Mouse (Mus musculus) MEL (cell line): ENCODE results near the gene Ngb. TPM values are rescaled to one million over a fixed set of nuclear protein-coding genes. Genes with fewer than 3 reads are reported as not detected.

Experiments
- DNase-seq: peaks from one replicate; pipeline ENCODE4 v3.0.0; 2011; ENCODE audit warnings: low read depth, low spot score
- H3K27ac ChIP-seq: 2 replicates; pipeline ENCODE4 v1.5.1; 2012; ENCODE audit warnings: low read depth, mild to moderate bottlenecking, control low read depth, low read length, moderate library complexity; ENCODE audit not compliant: control insufficient read depth
- H3K27me3 ChIP-seq, 2 experiments: fragments of 150-350 bp in 1 of 2; sonication (generic) in 1 of 2; 2 replicates each; pipeline ENCODE4 v1.6.1; 2012; ENCODE audit warnings: low read length in 2 of 2, mild to moderate bottlenecking in 2 of 2, improper control_type of control experiment in 1 of 2, moderate library complexity in 1 of 2; ENCODE audit not compliant: insufficient read depth in 2 of 2, control insufficient read depth in 1 of 2
- H3K36me3 ChIP-seq, 2 experiments: 2 replicates each; pipeline ENCODE4 v1.6.1; 2012 to 2014; ENCODE audit warnings: low read length in 2 of 2, improper control_type of control experiment in 1 of 2, inconsistent platforms in 1 of 2, mild to moderate bottlenecking in 1 of 2; ENCODE audit not compliant: insufficient read depth in 2 of 2, control insufficient read depth in 1 of 2
- H3K4me1 ChIP-seq, 2 experiments: fragments of 150-350 bp in 1 of 2; sonication (generic) in 1 of 2; 2 replicates each; pipeline ENCODE4 v1.6.1; 2012; ENCODE audit warnings: low read length in 2 of 2, improper control_type of control experiment in 1 of 2, mild to moderate bottlenecking in 1 of 2; ENCODE audit not compliant: insufficient read depth in 2 of 2, control insufficient read depth in 1 of 2
- H3K4me3 ChIP-seq, 2 experiments: fragments of 150-350 bp in 1 of 2; sonication (generic) in 1 of 2; 2 replicates each; pipeline ENCODE4 v1.5.1; 2012; ENCODE audit warnings: low read depth in 2 of 2, low read length in 2 of 2, mild to moderate bottlenecking in 2 of 2, moderate library complexity in 2 of 2, control low read depth in 1 of 2, improper control_type of control experiment in 1 of 2; ENCODE audit not compliant: control insufficient read depth in 1 of 2, insufficient read depth in 1 of 2
- H3K79me2 ChIP-seq: 2 replicates; pipeline ENCODE4 v1.6.1; 2012; ENCODE audit warnings: mild to moderate bottlenecking, low read length, moderate library complexity; ENCODE audit not compliant: control insufficient read depth, poor library complexity, insufficient read depth
- H3K9ac ChIP-seq: 2 replicates; pipeline ENCODE4 v1.6.1; 2012; ENCODE audit warnings: low read depth, mild to moderate bottlenecking, control low read depth, low read length, moderate library complexity; ENCODE audit not compliant: control insufficient read depth, poor library complexity, severe bottlenecking
- H3K9me3 ChIP-seq: fragments of 150-350 bp; sonication (generic); replicated peaks from 2 replicates; pipeline ENCODE4 v1.6.1; 2012; ENCODE audit warnings: mild to moderate bottlenecking, low read length, improper control_type of control experiment, moderate library complexity; ENCODE audit not compliant: insufficient read depth
- BHLHE40 ChIP-seq: IDR thresholded peaks from 2 replicates; pipeline ENCODE4 v1.6.1; 2012; ENCODE audit warnings: low read depth, mild to moderate bottlenecking, inconsistent platforms, low read length, improper control_type of control experiment, borderline replicate concordance
- CHD2 ChIP-seq: IDR thresholded peaks from 2 replicates; pipeline ENCODE4 v1.6.1; 2011; ENCODE audit warnings: low read length, improper control_type of control experiment
- CTCF ChIP-seq, 3 experiments: IDR thresholded peaks in 2 of 3; conservative IDR thresholded peaks in 1 of 3; 2 replicates each; pipeline ENCODE4 v1.5.1; 2011 to 2012; ENCODE audit warnings: low read length in 3 of 3, low read depth in 2 of 3, mild to moderate bottlenecking in 2 of 3, improper control_type of control experiment in 1 of 3, inconsistent platforms in 1 of 3, mixed read lengths in 1 of 3, moderate library complexity in 1 of 3; ENCODE audit not compliant: control insufficient read depth in 1 of 3, insufficient read depth in 1 of 3, poor library complexity in 1 of 3, severe bottlenecking in 1 of 3
- E2F4 ChIP-seq: IDR thresholded peaks from 2 replicates; pipeline ENCODE4 v1.6.1; 2011; ENCODE audit warnings: low read depth, low read length, improper control_type of control experiment, borderline replicate concordance
- ELF1 ChIP-seq: IDR thresholded peaks from 2 replicates; pipeline ENCODE4 v1.6.1; 2014; ENCODE audit warnings: low read depth, mild to moderate bottlenecking, inconsistent platforms, low read length, improper control_type of control experiment, moderate library complexity
- ETS1 ChIP-seq: IDR thresholded peaks from 2 replicates; pipeline ENCODE4 v1.6.1; 2012; ENCODE audit warnings: low read depth, mild to moderate bottlenecking, inconsistent platforms, low read length, improper control_type of control experiment, moderate library complexity
- GATA1 ChIP-seq: IDR thresholded peaks from 2 replicates; pipeline ENCODE4 v1.6.1; 2011; ENCODE audit warnings: low read depth, low read length, improper control_type of control experiment
- MAFK ChIP-seq: IDR thresholded peaks from 2 replicates; pipeline ENCODE4 v1.6.1; 2011; ENCODE audit warnings: low read depth, mild to moderate bottlenecking, low read length, improper control_type of control experiment, borderline replicate concordance
- MXI1 ChIP-seq: IDR thresholded peaks from 2 replicates; pipeline ENCODE4 v1.6.1; 2011; ENCODE audit warnings: mild to moderate bottlenecking, low read depth, low read length, improper control_type of control experiment
- MYB ChIP-seq: IDR thresholded peaks from 2 replicates; pipeline ENCODE4 v1.6.1; 2011; ENCODE audit warnings: mild to moderate bottlenecking, low read depth, low read length, improper control_type of control experiment
- NRF1 ChIP-seq: IDR thresholded peaks from 2 replicates; pipeline ENCODE4 v1.6.1; 2014; ENCODE audit warnings: low read depth, mild to moderate bottlenecking, inconsistent platforms, low read length, improper control_type of control experiment, moderate library complexity; ENCODE audit not compliant: poor library complexity, insufficient read depth, severe bottlenecking
- POLR2A ChIP-seq, 2 experiments: IDR thresholded peaks; 2 replicates each; pipeline ENCODE4 v1.6.1; 2011 to 2012; ENCODE audit warnings: low read length in 2 of 2, mild to moderate bottlenecking in 2 of 2, control low read depth in 1 of 2, improper control_type of control experiment in 1 of 2, low read depth in 1 of 2, moderate library complexity in 1 of 2; ENCODE audit not compliant: control insufficient read depth in 1 of 2, insufficient read depth in 1 of 2, poor library complexity in 1 of 2
- POLR2AphosphoS5 ChIP-seq: IDR thresholded peaks from 2 replicates; pipeline ENCODE4 v1.6.1; 2012; ENCODE audit warnings: low read depth, borderline replicate concordance, mild to moderate bottlenecking, inconsistent platforms, low read length, moderate library complexity, mixed read lengths
- RAD21 ChIP-seq: IDR thresholded peaks from 2 replicates; pipeline ENCODE4 v1.6.1; 2011; ENCODE audit warnings: mild to moderate bottlenecking, low read depth, low read length, improper control_type of control experiment
- RCOR1 ChIP-seq: IDR thresholded peaks from 2 replicates; pipeline ENCODE4 v1.6.1; 2012; ENCODE audit warnings: low read depth, mild to moderate bottlenecking, inconsistent platforms, low read length, improper control_type of control experiment
- SMC3 ChIP-seq: IDR thresholded peaks from 2 replicates; pipeline ENCODE4 v1.6.1; 2011; ENCODE audit warnings: low read depth, low read length, improper control_type of control experiment
- TAL1 ChIP-seq: IDR thresholded peaks from 2 replicates; pipeline ENCODE4 v1.6.1; 2012; ENCODE audit warnings: mild to moderate bottlenecking, inconsistent platforms, low read length, moderate library complexity, mixed read lengths
- TCF12 ChIP-seq: IDR thresholded peaks from 2 replicates; pipeline ENCODE4 v1.6.1; 2014; ENCODE audit warnings: low read depth, mild to moderate bottlenecking, inconsistent platforms, low read length, improper control_type of control experiment, moderate library complexity
- USF2 ChIP-seq, 2 experiments: IDR thresholded peaks; 2 replicates each; pipeline ENCODE4 v1.6.1; 2011 to 2012; ENCODE audit warnings: improper control_type of control experiment in 2 of 2, low read length in 2 of 2, borderline replicate concordance in 1 of 2, inconsistent platforms in 1 of 2, low read depth in 1 of 2, mild to moderate bottlenecking in 1 of 2; ENCODE audit not compliant: insufficient read depth in 1 of 2
- ZC3H11A ChIP-seq: IDR thresholded peaks from 2 replicates; pipeline ENCODE4 v1.6.1; 2012; ENCODE audit warnings: low read depth, mild to moderate bottlenecking, inconsistent platforms, low read length, improper control_type of control experiment
- ZMIZ1 ChIP-seq: IDR thresholded peaks from 2 replicates; pipeline ENCODE4 v1.6.1; 2012; ENCODE audit warnings: low read depth, mild to moderate bottlenecking, inconsistent platforms, low read length, improper control_type of control experiment, moderate library complexity
- polyA plus RNA-seq, 2 experiments: library from polyadenylated mRNA; stranded (reverse) in 1 of 2; unstranded in 1 of 2; fragments of >175 nt in 1 of 2; fragments of >200 nt in 1 of 2; gene quantifications; 2 replicates each; pipeline versions ENCODE4 v1.2.1 to v1.2.4; 2012; ENCODE audit warnings: low replicate concordance in 2 of 2, low read depth in 1 of 2; ENCODE audit not compliant: insufficient read length in 2 of 2, insufficient read depth in 1 of 2, missing spikeins in 1 of 2
- total RNA-seq: library from RNA; depleted of rRNA; stranded (reverse); fragments of 300-350 nt; gene quantifications from 2 replicates; pipeline ENCODE4 v1.2.3, GENCODE M21; 2012; rRNA removed

The Ngb gene
- total RNA-seq (not detected in 2 replicates), polyA plus RNA-seq (not detected)

DNA sequence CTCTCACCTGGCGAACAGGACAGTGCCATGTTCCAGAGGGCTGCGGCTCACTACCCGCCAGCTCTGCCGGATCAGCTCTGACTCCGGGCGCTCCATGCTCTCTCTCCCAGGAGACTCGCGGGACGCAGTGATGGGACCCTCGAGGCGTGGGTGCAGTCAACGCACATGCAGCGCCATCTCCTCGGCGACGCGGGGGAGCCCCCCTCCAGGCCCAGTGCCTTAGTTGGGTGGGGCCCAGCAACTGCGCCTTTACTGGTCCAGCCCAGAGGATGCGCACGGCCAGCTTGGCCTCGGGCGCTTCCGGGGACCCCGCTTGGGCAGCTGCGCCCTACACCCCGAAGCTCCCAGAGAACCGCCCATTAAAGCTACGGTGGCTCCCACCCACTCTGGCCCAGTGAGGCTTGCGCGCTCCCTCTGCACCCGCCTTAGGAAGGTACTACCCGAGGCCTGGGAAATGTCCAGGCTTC, at the start of gene Ngb:
Gene Ngb (minus strand): TSS at position 375 of the 467 bp plus-strand sequence.
- Histone ChIP-seq H3K36me3 (no peaks in the 10 kb centered on the region), H3K9ac (no peak within 1 kb of the TSS), H3K9me3 (no peaks in the 10 kb centered on the region), H3K4me3 (no peak within 1 kb of the TSS), H3K27ac (no peak within 1 kb of the TSS), H3K79me2 (no peaks in the 10 kb centered on the region), H3K27me3 (peaks cover 0 to 8% of the 10 kb centered on the region in 2 experiments; a peak in 2 of 4 replicates), H3K4me1 (no peaks in the 10 kb centered on the region)
- TF ChIP-seq TCF12 = no peak
- no peak for TF ChIP-seq ZMIZ1
- TF ChIP-seq SMC3 = no peak
- no peak for TF ChIP-seq POLR2AphosphoS5
- no peak for TF ChIP-seq E2F4
- no peak for TF ChIP-seq CTCF (IDR thresholded peaks at IDR 0.05 in 2 of 3, conservative IDR thresholded peaks at IDR 0.05 in 1 of 3; ENCODE audit: control insufficient read depth in 1 of 3, insufficient read depth in 1 of 3, low read depth in 2 of 3, low read length in 3 of 3, poor library complexity in 1 of 3, severe bottlenecking in 1 of 3)
- TF ChIP-seq POLR2A (IDR thresholded peaks at IDR 0.05; ENCODE audit: control insufficient read depth in 1 of 2, insufficient read depth in 1 of 2, low read depth in 1 of 2, low read length in 2 of 2, poor library complexity in 1 of 2) = no peak
- TF ChIP-seq MXI1 = no peak
- no peak for TF ChIP-seq CHD2
- TF ChIP-seq ELF1 = no peak
- no peak for TF ChIP-seq MAFK
- TF ChIP-seq BHLHE40 = no peak
- no peak for DNase-seq

GRCm38 (mm10) chr12:87149471-87149870, 47.1 kb upstream of the Ngb start:
- H3K27ac ChIP-seq = no peak overlapping the region
- DNase-seq = no peak
- H3K79me2 ChIP-seq = peaks cover 4% of the 10 kb centered on the region
- H3K36me3 ChIP-seq = peaks cover 0 to 9% of the 10 kb centered on the region in 2 experiments; a peak in 2 of 4 replicates
- H3K9me3 ChIP-seq = no peaks in the 10 kb centered on the region
- no peak overlapping the region for H3K4me3 ChIP-seq
- peaks cover 0 to 6% of the 10 kb centered on the region in 2 experiments; a peak in 1 of 4 replicates for H3K4me1 ChIP-seq
- no peak overlapping the region for H3K9ac ChIP-seq
- no peak for TF ChIP-seq NRF1
- TF ChIP-seq TAL1 = no peak
- TF ChIP-seq MYB = no peak
- TF ChIP-seq ELF1 = no peak
- no peak for TF ChIP-seq ETS1
- no peak for TF ChIP-seq RAD21
- TF ChIP-seq POLR2A (IDR thresholded peaks at IDR 0.05; ENCODE audit: control insufficient read depth in 1 of 2, insufficient read depth in 1 of 2, low read depth in 1 of 2, low read length in 2 of 2, poor library complexity in 1 of 2) = no peak
- no peak for TF ChIP-seq MAFK
- TF ChIP-seq RCOR1 = no peak
- TF ChIP-seq USF2 (IDR thresholded peaks at IDR 0.05; ENCODE audit: borderline replicate concordance in 1 of 2, insufficient read depth in 1 of 2, low read depth in 1 of 2, low read length in 2 of 2) = no peak
- no peak for TF ChIP-seq CHD2
- no peak for TF ChIP-seq CTCF (IDR thresholded peaks at IDR 0.05 in 2 of 3, conservative IDR thresholded peaks at IDR 0.05 in 1 of 3; ENCODE audit: control insufficient read depth in 1 of 3, insufficient read depth in 1 of 3, low read depth in 2 of 3, low read length in 3 of 3, poor library complexity in 1 of 3, severe bottlenecking in 1 of 3)
- TF ChIP-seq ZC3H11A = no peak
- TF ChIP-seq GATA1 = no peak
- no peak for TF ChIP-seq ZMIZ1
- H3K27me3 ChIP-seq = no peaks in the 10 kb centered on the region
